Mouse (Mus musculus): ENCODE measurements around the gene Snrpb2.

DNA sequence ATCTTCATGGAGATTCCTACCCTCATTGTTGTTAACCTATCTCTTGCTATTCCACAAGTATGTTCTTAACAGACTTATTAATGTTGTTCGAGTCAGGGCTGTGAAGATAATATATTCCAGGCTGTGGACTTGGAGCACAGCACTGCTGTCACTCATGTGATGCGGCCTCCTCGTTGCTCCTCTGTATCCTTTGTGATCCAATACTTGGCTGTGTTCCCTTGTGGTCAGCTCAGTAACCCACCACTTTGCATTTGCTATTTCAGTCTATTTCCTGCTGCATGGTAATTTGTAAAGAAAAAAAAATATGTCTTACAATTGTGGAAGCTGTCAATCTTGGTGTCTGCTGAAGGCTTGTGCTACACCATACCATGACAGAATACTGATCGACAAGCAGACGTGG, 49.8 kb upstream of the Snrpb2 start:
- TF ChIP-seq TAL1 (conservative IDR thresholded peaks at IDR 0.05; ENCODE audit: low read depth, low read length): no peak
- no peak for TF ChIP-seq CTCF (IDR thresholded peaks at IDR 0.05; ENCODE audit: low read depth, low read length)

Data from G1E (cell line).